Mouse (Mus musculus): ENCODE results near the gene Tmem253. TPM values are rescaled to one million over a fixed set of nuclear protein-coding genes. Genes with fewer than 3 reads are reported as not detected.

The Tmem253 gene
- polyA plus RNA-seq, 1 experiment, result not detected

DNA sequence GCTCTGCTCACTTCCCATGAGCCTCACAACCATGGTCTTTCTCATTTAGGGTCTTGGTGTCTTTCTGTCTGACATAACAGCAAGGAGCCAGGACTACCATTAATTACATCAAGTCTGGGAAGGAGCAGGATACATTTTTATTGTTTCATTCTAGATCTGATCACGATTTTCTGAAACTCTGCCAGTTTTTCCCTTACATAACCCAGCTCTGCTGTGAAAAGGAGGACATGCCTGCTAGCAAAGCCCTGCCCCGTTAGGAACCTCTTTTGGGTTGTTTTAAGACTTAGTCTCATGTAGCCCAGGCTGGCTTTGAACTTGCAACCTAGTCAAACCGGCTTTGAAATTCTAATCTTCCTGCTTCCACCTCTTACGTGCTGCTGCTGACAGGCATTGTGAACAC lies 44.5 kb downstream of the Tmem253 start:
- Histone ChIP-seq H3K4me1 (ENCODE audit: control insufficient read depth, insufficient read depth, low read length) (no peaks in the 10 kb centered on the region), H3K27ac (ENCODE audit: insufficient read depth, low read depth, low read length) (no peak overlapping the region), H3K4me3 (ENCODE audit: insufficient read depth, low read depth, low read length) (no peak overlapping the region)
- TF ChIP-seq CTCF (IDR thresholded peaks at IDR 0.05; ENCODE audit: insufficient read depth, low read depth, low read length) (no peak), POLR2A (IDR thresholded peaks at IDR 0.05; ENCODE audit: insufficient read depth, low read depth, low read length) (no peak)
- 64% methylated on average over 4 of the region's 4 CpGs for WGBS

GRCm38 (mm10) chr14:52060800-52061199 lies 45.3 kb downstream of the Tmem253 start:
- WGBS, result 81% methylated on average over 1 of the region's 1 CpGs
- no peak for TF ChIP-seq CTCF (IDR thresholded peaks at IDR 0.05; ENCODE audit: insufficient read depth, low read depth, low read length)
- no peak overlapping the region for H3K4me3 ChIP-seq (ENCODE audit: insufficient read depth, low read depth, low read length)

DNA sequence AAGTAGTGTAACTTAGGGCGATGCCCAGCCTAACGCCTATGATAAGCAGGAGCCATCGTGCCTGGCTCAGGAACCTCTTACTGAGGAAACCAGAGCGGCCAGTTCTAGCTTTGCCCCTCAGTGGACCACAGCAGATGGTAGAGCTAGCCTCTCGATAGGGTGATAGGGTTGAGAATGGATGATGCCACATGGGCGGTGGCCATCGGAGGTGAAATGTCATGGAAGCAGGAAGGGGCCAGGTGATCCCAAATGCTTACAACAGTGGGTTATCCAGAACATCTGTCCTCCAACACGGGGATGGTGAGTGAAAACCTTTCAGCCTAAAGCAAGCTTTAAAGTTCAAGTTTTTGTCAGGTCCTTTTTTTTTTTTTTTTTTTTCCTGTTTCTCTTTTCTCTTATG lies 46.3 kb downstream of the Tmem253 start:
- no peak for TF ChIP-seq POLR2A (IDR thresholded peaks at IDR 0.05; ENCODE audit: insufficient read depth, low read depth, low read length)
- no peak for TF ChIP-seq CTCF (IDR thresholded peaks at IDR 0.05; ENCODE audit: insufficient read depth, low read depth, low read length)
- H3K4me3 ChIP-seq (ENCODE audit: insufficient read depth, low read depth, low read length), result no peak overlapping the region
- no peaks in the 10 kb centered on the region for H3K4me1 ChIP-seq (ENCODE audit: control insufficient read depth, insufficient read depth, low read length)
- H3K27ac ChIP-seq (ENCODE audit: insufficient read depth, low read depth, low read length), result no peak overlapping the region
- WGBS, result 90% methylated on average over 8 of the region's 8 CpGs

More at GRCm38 (mm10) chr14:52060800-52061199, 45.3 kb downstream of the Tmem253 start:
- H3K4me1 ChIP-seq (ENCODE audit: control insufficient read depth, insufficient read depth, low read length), result no peaks in the 10 kb centered on the region
- no peak overlapping the region for H3K27ac ChIP-seq (ENCODE audit: insufficient read depth, low read depth, low read length)

DNA sequence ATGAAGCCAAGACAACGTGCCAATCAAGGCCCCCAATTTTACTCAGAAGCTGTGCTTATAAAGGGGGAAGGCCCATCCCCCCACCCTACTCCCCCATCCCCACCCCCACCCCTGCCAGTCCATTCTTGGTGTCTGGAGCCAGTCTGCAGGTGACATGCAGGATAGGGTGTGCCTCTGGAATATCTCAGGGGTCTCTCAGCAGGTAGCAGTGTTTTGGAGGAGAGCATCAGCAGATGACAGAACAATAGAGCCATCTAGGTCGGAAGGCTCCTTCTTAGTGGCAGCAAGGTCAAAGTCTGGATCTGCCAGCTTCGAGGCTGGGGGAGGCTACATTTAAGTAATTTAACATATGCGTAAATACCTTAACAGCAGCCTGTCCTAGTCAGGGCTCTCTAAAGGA lies 50.7 kb downstream of the Tmem253 start:
- whole genome bisulfite sequencing, result 63% methylated on average over 4 of the region's 4 CpGs
- H3K27ac ChIP-seq (ENCODE audit: insufficient read depth, low read depth, low read length), result no peak overlapping the region
- TF ChIP-seq POLR2A (IDR thresholded peaks at IDR 0.05; ENCODE audit: insufficient read depth, low read depth, low read length) (no peak), CTCF (IDR thresholded peaks at IDR 0.05; ENCODE audit: insufficient read depth, low read depth, low read length) (no peak)
- no peaks in the 10 kb centered on the region for H3K4me1 ChIP-seq (ENCODE audit: control insufficient read depth, insufficient read depth, low read length)
- no peak overlapping the region for H3K4me3 ChIP-seq (ENCODE audit: insufficient read depth, low read depth, low read length)

Other genes with a start within 250 kb of the Tmem253 start
- gene Ang4, start 242.1 kb upstream of the Tmem253 start, polyA plus RNA-seq (2012; ENCODE audit: insufficient read depth, insufficient read length, low replicate concordance, missing spikeins), result not detected in 2 replicates
- gene AY358078, start 215.6 kb upstream of the Tmem253 start, polyA plus RNA-seq (2012; ENCODE audit: insufficient read depth, insufficient read length, low replicate concordance, missing spikeins), result not detected in 2 replicates
- gene Ear6, start 162.0 kb upstream of the Tmem253 start, polyA plus RNA-seq (2012; ENCODE audit: insufficient read depth, insufficient read length, low replicate concordance, missing spikeins), result not detected in 2 replicates
- gene Mettl17, start 130.8 kb upstream of the Tmem253 start, polyA plus RNA-seq (2012; ENCODE audit: insufficient read depth, insufficient read length, low replicate concordance, missing spikeins), result not detected in 2 replicates
- gene Slc39a2, start 122.8 kb upstream of the Tmem253 start, polyA plus RNA-seq (2012; ENCODE audit: insufficient read depth, insufficient read length, low replicate concordance, missing spikeins), result not detected in 2 replicates
- 1,444 TPM in 1 of 2 replicates, not detected in the other for gene Ndrg2, start 101.5 kb upstream of the Tmem253 start, polyA plus RNA-seq (2012; ENCODE audit: insufficient read depth, insufficient read length, low replicate concordance, missing spikeins)
- not detected in 2 replicates for gene Tppp2, start 97.2 kb upstream of the Tmem253 start, polyA plus RNA-seq (2012; ENCODE audit: insufficient read depth, insufficient read length, low replicate concordance, missing spikeins)
- gene Rnase13, start 92.9 kb upstream of the Tmem253 start, polyA plus RNA-seq (2012; ENCODE audit: insufficient read depth, insufficient read length, low replicate concordance, missing spikeins), result not detected in 2 replicates
- gene Arhgef40, start 30.9 kb upstream of the Tmem253 start, polyA plus RNA-seq (2012; ENCODE audit: insufficient read depth, insufficient read length, low replicate concordance, missing spikeins), result not detected in 2 replicates
- gene Zfp219, start 5.1 kb downstream of the Tmem253 start, polyA plus RNA-seq (2012; ENCODE audit: insufficient read depth, insufficient read length, low replicate concordance, missing spikeins), result not detected in 2 replicates
- gene Olfr221, start 26.8 kb downstream of the Tmem253 start, polyA plus RNA-seq (2012; ENCODE audit: insufficient read depth, insufficient read length, low replicate concordance, missing spikeins), result not detected in 2 replicates
- gene Hnrnpc, start 88.4 kb downstream of the Tmem253 start, polyA plus RNA-seq (2012; ENCODE audit: insufficient read depth, insufficient read length, low replicate concordance, missing spikeins), result 795 TPM in 1 of 2 replicates, not detected in the other
- gene Rpgrip1, start 95.0 kb downstream of the Tmem253 start, polyA plus RNA-seq (2012; ENCODE audit: insufficient read depth, insufficient read length, low replicate concordance, missing spikeins), result not detected in 2 replicates
- not detected in 2 replicates for gene Supt16, start 181.8 kb downstream of the Tmem253 start, polyA plus RNA-seq (2012; ENCODE audit: insufficient read depth, insufficient read length, low replicate concordance, missing spikeins)
- 792 TPM in 1 of 2 replicates, not detected in the other for gene Chd8, start 242.1 kb downstream of the Tmem253 start, polyA plus RNA-seq (2012; ENCODE audit: insufficient read depth, insufficient read length, low replicate concordance, missing spikeins)

Data from olfactory bulb, adult 2 months (tissue).